Mouse (Mus musculus) liver, embryonic 14.5 days (tissue): ENCODE data around the gene Tfdp2. TPM values are rescaled to one million over a fixed set of nuclear protein-coding genes. Genes with fewer than 3 reads are reported as not detected.

Source experiments
- ATAC-seq: fragments of 200-750 bp; cut with Nextera tagmentation; 2 replicates; pipeline ENCODE4 v1.8.0; 2017; ENCODE audit warnings: moderate number of reproducible peaks, mild to moderate bottlenecking, moderate library complexity; ENCODE audit not compliant: insufficient read depth
- DNase-seq, 3 experiments: peaks; one replicate each; pipeline ENCODE4 v3.0.0-alpha.2; 2012 to 2013; ENCODE audit warnings: low read depth in 3 of 3, low spot score in 3 of 3
- H3K27ac ChIP-seq: fragments of 300-500 bp; sonication (generic); 2 replicates; pipeline ENCODE4 v1.5.1; 2014; ENCODE audit warnings: moderate library complexity, mild to moderate bottlenecking, control low read depth, inconsistent platforms
- H3K27me3 ChIP-seq: fragments of 300-500 bp; sonication (generic); 2 replicates; pipeline ENCODE4 v1.6.1; 2014; ENCODE audit warnings: mild to moderate bottlenecking, low read length, moderate library complexity; ENCODE audit not compliant: control insufficient read depth, insufficient read depth
- H3K36me3 ChIP-seq: fragments of 300-500 bp; sonication (generic); replicated peaks from 2 replicates; pipeline ENCODE4 v1.6.1; 2014; ENCODE audit warnings: low read depth; ENCODE audit not compliant: control insufficient read depth, insufficient read depth
- H3K4me1 ChIP-seq, 2 experiments: fragments of 200-500 bp in 1 of 2; fragments of 300-500 bp in 1 of 2; sonication (generic) in 1 of 2; replicated peaks; 2 replicates each; pipeline ENCODE4 v1.6.1; 2012 to 2014; ENCODE audit warnings: antibody characterized with exemption in 1 of 2, inconsistent platforms in 1 of 2, low read length in 1 of 2; ENCODE audit not compliant: control insufficient read depth in 2 of 2, insufficient read depth in 2 of 2
- H3K4me2 ChIP-seq: fragments of 300-500 bp; sonication (generic); 2 replicates; pipeline ENCODE4 v1.6.1; 2014; ENCODE audit warnings: low read depth, mild to moderate bottlenecking, control low read depth, moderate library complexity
- H3K4me3 ChIP-seq, 2 experiments: fragments of 200-500 bp in 1 of 2; fragments of 300-500 bp in 1 of 2; sonication (generic) in 1 of 2; 2 replicates each; pipeline ENCODE4 v1.5.1; 2012 to 2014; ENCODE audit warnings: low read depth in 2 of 2, low read length in 2 of 2, mild to moderate bottlenecking in 2 of 2, control low read depth in 1 of 2, inconsistent platforms in 1 of 2, moderate library complexity in 1 of 2; ENCODE audit not compliant: insufficient read depth in 1 of 2
- H3K9ac ChIP-seq: fragments of 300-500 bp; sonication (generic); replicated peaks from 2 replicates; pipeline ENCODE4 v1.6.1; 2014; ENCODE audit warnings: mild to moderate bottlenecking, control low read depth, moderate library complexity
- H3K9me3 ChIP-seq: fragments of 300-500 bp; sonication (generic); 2 replicates; pipeline ENCODE4 v1.6.1; 2016; ENCODE audit warnings: low read length, mixed read lengths; ENCODE audit not compliant: control insufficient read depth
- CTCF ChIP-seq: IDR thresholded peaks from 2 replicates; pipeline ENCODE4 v1.5.1; 2016; ENCODE audit warnings: antibody characterized with exemption, low read depth, control low read depth
- EP300 ChIP-seq: IDR thresholded peaks from 2 replicates; pipeline ENCODE4 v1.6.1; 2016; ENCODE audit warnings: antibody characterized with exemption, low read depth
- WGBS: fragments of 180-500 bp; shearing (Covaris S2); extraction: QIAGEN DNeasy Blood & Tissue Kit; methylation state at CpG from one replicate; pipeline ENCODE4 v1.1.7; 2014; ENCODE audit not compliant: insufficient replicate concordance; 5-methylcytosine and 5-hydroxymethylcytosine counted together
- polyA plus RNA-seq, 2 experiments: library from polyadenylated mRNA; depleted of rRNA in 1 of 2; stranded (reverse) in 1 of 2; unstranded in 1 of 2; fragments of >200 nt; fragmentation: Nextera tagmentation in 1 of 2; extraction: Ambion mirVana in 1 of 2; gene quantifications; 2 replicates each; pipeline versions ENCODE4 v1.2.1 to v1.2.3; 2012 to 2014

The Tfdp2 gene
- polyA plus RNA-seq, 2 experiments: 43.3 to 101 TPM

DNA sequence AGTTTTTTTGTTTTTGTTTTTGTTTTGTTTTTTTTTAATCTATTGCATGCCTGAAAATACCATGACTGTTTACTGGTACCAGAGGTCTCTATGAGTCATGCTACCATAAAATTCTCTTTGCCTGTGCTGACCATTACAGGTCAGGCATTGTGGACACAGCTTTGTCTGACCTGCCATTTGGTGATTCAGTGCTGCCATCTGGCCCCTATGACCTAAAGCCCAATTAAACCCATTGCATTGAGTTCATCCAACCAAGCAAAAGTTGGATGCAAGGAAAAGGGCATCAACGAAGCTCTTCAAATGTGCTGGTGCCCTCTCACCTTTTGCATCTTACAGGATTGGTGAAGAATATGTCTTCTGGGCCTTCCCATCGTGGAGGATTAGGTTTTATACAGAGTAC is 39.4 kb downstream of the Tfdp2 start:
- Histone ChIP-seq H3K4me1 (peaks cover 6 to 10% of the 10 kb centered on the region in 2 experiments), H3K9me3 (no peaks in the 10 kb centered on the region), H3K27ac (no peak overlapping the region), H3K36me3 (no peaks in the 10 kb centered on the region), H3K27me3 (no peaks in the 10 kb centered on the region), H3K4me3 (no peak overlapping the region), H3K9ac (no peak overlapping the region), H3K4me2 (no peak overlapping the region)
- ATAC-seq (no peak), DNase-seq (no peak)
- 72% methylated on average over 2 of the region's 2 CpGs for WGBS
- TF ChIP-seq CTCF: no peak
- no peak for TF ChIP-seq EP300

DNA sequence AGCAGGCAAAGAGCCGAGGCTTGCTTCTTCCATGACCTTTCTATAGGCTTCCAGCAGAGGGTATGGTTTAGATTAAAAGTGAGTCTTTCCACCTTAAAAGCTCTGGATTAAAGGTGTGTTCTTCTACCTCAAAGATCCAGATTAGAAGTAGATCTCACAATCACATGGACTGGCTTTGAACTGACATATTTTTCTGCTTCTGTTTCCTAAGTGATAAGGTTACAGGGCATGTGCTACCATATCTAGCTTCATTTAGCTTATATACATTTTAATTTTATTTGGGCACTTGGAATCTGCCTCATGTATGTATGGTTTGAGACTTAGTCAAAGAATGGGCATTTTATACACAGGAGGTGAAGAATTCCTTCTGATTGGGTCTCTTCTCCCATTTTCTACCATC is 41.3 kb downstream of the Tfdp2 start:
- TF ChIP-seq EP300 (peak; percentile 48; the same call in 1 of the 2 replicates), CTCF (no peak)
- no peak overlapping the region for H3K4me3 ChIP-seq
- ATAC-seq (no peak), DNase-seq (no peak)
- H3K4me1 ChIP-seq: peaks cover 22 to 27% of the 10 kb centered on the region in 2 experiments
- H3K36me3 ChIP-seq: no peaks in the 10 kb centered on the region
- WGBS: 64% methylated on average over 1 of the region's 1 CpGs
- H3K9me3 ChIP-seq: no peaks in the 10 kb centered on the region
- no peak overlapping the region for H3K4me2 ChIP-seq
- H3K27me3 ChIP-seq: no peaks in the 10 kb centered on the region
- H3K27ac ChIP-seq: no peak overlapping the region
- no peak overlapping the region for H3K9ac ChIP-seq

DNA sequence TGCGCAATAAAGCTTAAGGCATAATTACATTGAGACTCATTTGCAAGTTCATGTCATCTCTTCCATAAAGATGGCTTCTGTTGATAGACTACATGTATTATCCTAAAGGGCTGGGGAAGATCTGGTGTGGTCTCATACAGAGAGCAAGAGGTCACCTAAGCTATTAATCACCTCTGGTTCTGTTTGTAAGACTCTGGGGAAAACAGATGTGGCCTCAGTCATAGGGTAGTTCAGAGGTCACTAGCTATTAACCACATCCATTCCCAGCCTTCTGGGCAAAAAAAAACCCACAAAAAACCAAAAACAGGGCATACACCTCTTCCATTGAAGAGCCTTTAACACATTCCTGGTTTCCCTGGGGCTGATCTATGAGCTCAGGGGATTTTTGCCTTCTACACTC is 42.2 kb downstream of the Tfdp2 start:
- no peak overlapping the region for H3K4me2 ChIP-seq
- no peaks in the 10 kb centered on the region for H3K36me3 ChIP-seq
- DNase-seq (no peak), ATAC-seq (no peak)
- H3K27me3 ChIP-seq: no peaks in the 10 kb centered on the region
- no peaks in the 10 kb centered on the region for H3K9me3 ChIP-seq
- peaks cover 24 to 36% of the 10 kb centered on the region in 2 experiments for H3K4me1 ChIP-seq
- H3K27ac ChIP-seq: no peak overlapping the region
- H3K4me3 ChIP-seq: no peak overlapping the region
- TF ChIP-seq CTCF (no peak), EP300 (no peak)
- no peak overlapping the region for H3K9ac ChIP-seq
- WGBS: 84% methylated on average over 1 of the region's 1 CpGs

DNA sequence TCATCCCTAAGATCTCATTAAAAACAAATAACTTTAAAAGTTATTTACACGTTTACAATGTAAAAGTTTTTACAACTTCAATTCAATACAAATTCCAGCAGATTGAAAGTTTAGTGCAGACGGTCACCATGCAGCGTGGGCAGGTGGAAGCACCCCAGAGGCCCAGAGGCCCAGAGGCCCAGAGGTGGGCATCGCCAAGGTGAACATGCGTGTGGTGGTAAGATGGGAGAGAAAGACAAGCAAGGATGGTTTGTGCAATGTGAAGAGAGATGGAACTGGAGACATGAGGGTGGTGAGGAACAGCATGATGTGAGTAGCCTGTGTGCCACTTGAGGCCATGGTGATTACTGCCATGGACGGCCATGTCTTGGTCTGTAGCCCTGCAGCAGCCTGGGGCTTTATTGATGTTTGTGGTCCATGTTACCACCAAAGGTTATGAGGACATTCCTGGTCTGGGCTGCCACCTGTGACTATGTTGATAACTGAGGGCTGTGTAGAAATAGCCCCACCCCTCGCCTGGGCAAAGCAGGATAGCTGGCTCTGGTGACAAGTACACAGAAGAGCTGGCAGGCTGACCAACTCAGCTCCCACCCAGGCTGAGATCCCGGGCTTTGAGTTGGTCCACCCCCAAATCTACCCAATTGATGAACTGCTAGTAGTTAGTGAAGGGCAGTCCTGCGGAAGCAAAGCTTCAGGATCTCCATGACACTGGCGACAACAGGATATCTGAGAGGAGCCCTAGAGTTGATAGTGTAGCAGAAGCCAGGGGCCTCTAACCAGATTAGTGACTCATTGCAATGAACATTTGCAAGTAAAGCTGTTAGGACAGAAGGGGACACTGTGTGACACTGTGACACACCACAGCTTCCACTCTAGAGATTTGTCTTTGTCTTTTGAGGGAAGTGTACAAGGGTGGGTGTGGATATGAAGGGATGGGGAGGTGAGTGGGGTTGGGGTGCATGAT is 45.3 kb downstream of the Tfdp2 start:
- Histone ChIP-seq H3K4me1 (peaks cover 32 to 47% of the 10 kb centered on the region in 2 experiments), H3K9me3 (no peaks in the 10 kb centered on the region), H3K9ac (peak overlapping the region; percentile 52), H3K27me3 (no peaks in the 10 kb centered on the region), H3K4me3 (peak overlapping the region in 1 of 2 experiments; percentile 5; a peak in 1 of 4 replicates), H3K4me2 (peak overlapping the region; percentile 61), H3K36me3 (no peaks in the 10 kb centered on the region), H3K27ac (peak overlapping the region; percentile 80)
- DNase-seq: peak; percentile 87 to 90 (median 89)
- 37% methylated on average over 10 of the region's 10 CpGs for WGBS
- TF ChIP-seq CTCF: peak; percentile 29; the same call in 1 of the 2 replicates
- peak; percentile 89 for TF ChIP-seq EP300
- ATAC-seq: peak; percentile 99

DNA sequence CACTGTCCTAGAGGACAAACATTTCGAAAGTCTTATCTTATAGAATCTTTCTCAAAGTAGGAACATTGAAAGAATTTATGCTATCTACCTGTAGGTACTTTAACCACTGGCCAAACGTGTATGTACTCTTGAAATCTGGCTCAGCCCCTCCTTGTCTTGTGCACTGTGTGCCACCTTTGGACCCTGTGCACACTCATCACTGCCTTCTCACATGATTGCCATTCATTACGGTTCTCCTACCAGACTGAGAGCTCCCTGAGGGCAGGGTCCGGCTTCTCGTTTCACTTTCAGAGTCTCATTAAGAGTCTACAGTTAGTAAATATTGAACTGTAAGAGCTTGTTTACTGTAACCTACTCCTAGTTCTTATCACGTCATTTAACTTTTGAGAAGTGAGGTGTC is 47.8 kb downstream of the Tfdp2 start:
- no peak for DNase-seq
- Histone ChIP-seq H3K27me3 (no peaks in the 10 kb centered on the region), H3K4me2 (no peak overlapping the region), H3K9me3 (no peaks in the 10 kb centered on the region), H3K4me1 (peaks cover 29 to 43% of the 10 kb centered on the region in 2 experiments), H3K4me3 (no peak overlapping the region), H3K27ac (no peak overlapping the region), H3K36me3 (no peaks in the 10 kb centered on the region), H3K9ac (no peak overlapping the region)
- 74% methylated on average over 6 of the region's 6 CpGs for WGBS
- TF ChIP-seq EP300 (no peak), CTCF (no peak)
- no peak for ATAC-seq
